In genomic region chr8:47437976-47438375, GRCm38 (mm10) we compare ENCODE assay signal across 31 mouse cellular contexts.
"Had no signal": no experiment of that assay in that cellular context is flagged by ENCODE, and none has a peak within 500 bp of the region (broad histone marks: within the 10 kb centered on the region; RNA-seq: fewer than 3 reads in every experiment).

No protein-coding gene starts in this region.

- H3K4me3 ChIP-seq: heart, embryonic 10.5 days; heart, embryonic 12.5 days; heart, embryonic 13.5 days; heart, embryonic 15.5 days; hindbrain, embryonic 10.5 days; hindbrain, embryonic 12.5 days; hindbrain, embryonic 13.5 days; hindbrain, embryonic 15.5 days; intestine, embryonic 15.5 days; kidney, embryonic 15.5 days; layer of hippocampus, adult 2 months; left cerebral cortex, adult 2 months had no signal

- H3K36me3 ChIP-seq: heart, embryonic 10.5 days; heart, embryonic 12.5 days; heart, embryonic 13.5 days; heart, embryonic 15.5 days; hindbrain, embryonic 10.5 days; hindbrain, embryonic 12.5 days; hindbrain, embryonic 13.5 days; hindbrain, embryonic 15.5 days; intestine, embryonic 15.5 days; kidney, embryonic 15.5 days had no signal

- ATAC-seq: hindbrain, embryonic 16.5 days; hindbrain, postnatal 0 days; inflammation-experienced regulatory T-cells, adult 6 months; intestine, embryonic 15.5 days; intestine, embryonic 16.5 days; intestine, postnatal 0 days had no signal

- H3K9ac ChIP-seq: heart, embryonic 12.5 days; heart, embryonic 13.5 days; heart, embryonic 15.5 days; hindbrain, embryonic 12.5 days; hindbrain, embryonic 13.5 days; hindbrain, embryonic 14.5 days; hindbrain, embryonic 15.5 days; intestine, embryonic 15.5 days; kidney, embryonic 15.5 days had no signal

- H3K27me3 ChIP-seq: heart, embryonic 12.5 days; heart, embryonic 13.5 days; heart, embryonic 15.5 days; hindbrain, embryonic 12.5 days; hindbrain, embryonic 13.5 days; hindbrain, embryonic 15.5 days; intestine, embryonic 15.5 days; kidney, embryonic 15.5 days had no signal

- H3K27ac ChIP-seq: heart, embryonic 10.5 days; heart, embryonic 13.5 days; heart, embryonic 15.5 days; hindbrain, embryonic 10.5 days; hindbrain, embryonic 12.5 days; hindbrain, embryonic 13.5 days; hindbrain, embryonic 14.5 days; hindbrain, embryonic 15.5 days; hindbrain, postnatal 0 days; intestine, embryonic 15.5 days; kidney, embryonic 15.5 days; kidney, postnatal 0 days; left cerebral cortex, adult 2 months had no signal

- H3K4me1 ChIP-seq: heart, embryonic 10.5 days; heart, embryonic 12.5 days; heart, embryonic 13.5 days; heart, embryonic 15.5 days; hindbrain, embryonic 13.5 days; hindbrain, embryonic 15.5 days; intestine, embryonic 15.5 days; kidney, embryonic 15.5 days had no signal

- DNase-seq: kidney, adult 11 months; kidney, adult 18-20 months; kidney, adult 2 months; kidney, adult 8-10 months; kidney, adult 9 months; kidney, postnatal 10 days; kidney, postnatal 14 days; kidney, postnatal 25 days; kidney, postnatal 36 days; kidney, postnatal 4 days; layer of hippocampus, adult 9-11 months; layer of hippocampus, postnatal 36 days had no signal

- H3K4me2 ChIP-seq: heart, embryonic 12.5 days; heart, embryonic 13.5 days; heart, embryonic 15.5 days; hindbrain, embryonic 12.5 days; hindbrain, embryonic 13.5 days; hindbrain, embryonic 14.5 days; hindbrain, embryonic 15.5 days; intestine, embryonic 15.5 days; kidney, embryonic 15.5 days had no signal

- H3K9me3 ChIP-seq: heart, embryonic 10.5 days; heart, embryonic 12.5 days; heart, embryonic 13.5 days; heart, embryonic 15.5 days; hindbrain, embryonic 10.5 days; hindbrain, embryonic 12.5 days; hindbrain, embryonic 13.5 days; hindbrain, embryonic 15.5 days; intestine, embryonic 15.5 days; kidney, embryonic 15.5 days had no signal
